Mouse (Mus musculus): ENCODE measurements around the gene Grin2c. TPM values are rescaled to one million over a fixed set of nuclear protein-coding genes. Genes with fewer than 3 reads are reported as not detected.

Gene Grin2c
- polyA plus RNA-seq (2016; fragmentation: Nextera tagmentation; extraction: Ambion mirVana), result 0.14 and 0.18 TPM in 2 replicates

DNA sequence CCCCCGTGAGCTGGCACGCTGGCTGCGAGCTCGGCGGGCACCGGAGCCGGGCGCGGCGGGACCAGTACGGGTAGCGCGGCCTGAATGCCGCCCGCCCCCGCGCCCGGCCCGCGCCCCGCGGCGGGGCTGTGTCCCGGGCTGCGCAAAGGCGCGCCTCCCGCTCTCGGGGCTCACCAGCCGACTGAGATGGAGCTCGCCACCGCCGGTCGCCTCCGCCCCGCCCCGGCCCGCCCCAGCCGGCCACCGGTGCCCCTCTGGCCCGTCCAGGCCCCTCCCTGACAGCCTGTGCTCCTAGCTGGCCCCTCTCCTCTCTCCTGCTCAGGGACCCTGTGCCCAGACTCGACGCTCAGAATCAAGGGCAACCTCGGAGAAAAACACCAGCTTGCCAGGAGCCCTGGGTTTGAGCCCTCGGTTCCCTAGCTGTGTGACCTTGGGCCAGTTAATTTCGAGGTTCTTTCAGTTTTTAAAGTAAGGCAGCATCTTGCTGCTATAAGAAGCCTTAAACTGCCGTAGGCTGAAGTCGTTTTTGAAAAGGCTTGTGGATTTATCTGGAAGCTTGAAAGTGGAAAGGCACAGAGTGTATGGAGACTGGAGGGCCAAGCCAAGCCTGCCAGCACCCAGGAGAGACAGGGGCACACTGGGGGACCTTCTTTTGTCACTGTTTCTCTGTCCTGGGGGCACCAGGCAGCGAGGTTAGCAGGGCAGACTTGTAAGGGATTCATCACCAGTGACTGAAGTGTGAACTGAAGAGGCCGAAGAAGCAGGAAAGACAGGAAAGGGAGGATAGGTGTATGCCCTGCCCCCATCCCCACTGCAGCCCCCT, at the start of gene Grin2c:
Grin2c (minus strand) TSS at position 183 of the 823 bp plus-strand sequence.
- WGBS, result 4% methylated on average over 50 of the region's 50 CpGs
- Histone ChIP-seq H3K27me3 (ENCODE audit: insufficient read depth, poor library complexity, severe bottlenecking) (peaks cover 81% of the 10 kb centered on the region), H3K27ac (peak within 1 kb of the TSS; percentile 31; the same call in 1 of the 2 replicates), H3K4me3 (peak within 1 kb of the TSS; percentile 51), H3K9me3 (no peaks in the 10 kb centered on the region), H3K4me1 (replicated peaks) (peaks cover 57% of the 10 kb centered on the region), H3K36me3 (peaks cover 27% of the 10 kb centered on the region)
- DNase-seq (ENCODE audit: low spot score), result no peak

DNA sequence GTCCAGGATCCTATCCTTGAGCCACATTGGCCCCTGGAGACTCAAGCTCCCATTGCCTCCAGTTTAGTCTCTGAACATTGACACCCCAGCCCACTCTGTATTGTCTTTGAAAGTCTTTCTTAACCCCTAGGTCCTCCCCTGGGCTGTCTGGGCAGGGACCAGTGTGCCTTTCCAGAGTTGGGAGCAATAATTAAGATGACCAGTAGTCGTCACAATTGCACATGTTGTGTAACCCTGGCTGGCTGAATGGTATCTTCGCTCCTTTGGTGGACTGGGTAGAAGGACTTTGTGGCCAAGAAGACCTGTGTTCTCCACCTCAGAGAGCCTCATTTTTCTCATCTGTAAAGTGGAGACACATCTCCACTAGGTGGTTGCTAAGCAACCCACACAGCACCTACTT, 47.2 kb upstream of the Grin2c start:
- no peak for DNase-seq (ENCODE audit: low spot score)
- Histone ChIP-seq H3K27ac (no peak overlapping the region), H3K9me3 (no peaks in the 10 kb centered on the region), H3K4me3 (no peak overlapping the region), H3K27me3 (ENCODE audit: insufficient read depth, poor library complexity, severe bottlenecking) (peaks cover 75% of the 10 kb centered on the region), H3K36me3 (no peaks in the 10 kb centered on the region), H3K4me1 (replicated peaks) (peaks cover 14% of the 10 kb centered on the region)
- WGBS, result 47% methylated on average over 2 of the region's 2 CpGs

DNA sequence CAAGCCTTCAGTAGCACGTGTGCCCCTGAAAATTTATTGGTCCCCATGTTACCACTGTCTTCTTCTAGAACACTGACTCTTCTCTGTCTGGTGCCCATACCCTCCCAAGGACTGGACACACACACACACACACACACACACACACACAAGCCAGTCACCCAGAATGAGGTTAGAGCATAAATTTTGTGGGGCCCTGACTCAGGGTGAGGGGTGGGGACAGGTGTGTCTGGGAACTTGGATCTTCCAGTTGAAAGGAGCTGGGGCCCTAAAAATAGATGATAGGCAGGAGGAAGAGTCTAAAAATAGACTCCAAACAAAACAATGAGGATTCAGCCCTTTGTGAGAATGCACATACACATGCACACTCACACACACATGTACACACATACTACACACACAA, 41.7 kb upstream of the Grin2c start:
- DNase-seq (ENCODE audit: low spot score), result no peak
- Histone ChIP-seq H3K4me3 (no peak overlapping the region), H3K27ac (no peak overlapping the region), H3K36me3 (no peaks in the 10 kb centered on the region), H3K4me1 (replicated peaks) (peaks cover 13% of the 10 kb centered on the region), H3K27me3 (ENCODE audit: insufficient read depth, poor library complexity, severe bottlenecking) (peaks cover 60% of the 10 kb centered on the region), H3K9me3 (no peaks in the 10 kb centered on the region)
- WGBS, result 77% methylated on average over 1 of the region's 1 CpGs

DNA sequence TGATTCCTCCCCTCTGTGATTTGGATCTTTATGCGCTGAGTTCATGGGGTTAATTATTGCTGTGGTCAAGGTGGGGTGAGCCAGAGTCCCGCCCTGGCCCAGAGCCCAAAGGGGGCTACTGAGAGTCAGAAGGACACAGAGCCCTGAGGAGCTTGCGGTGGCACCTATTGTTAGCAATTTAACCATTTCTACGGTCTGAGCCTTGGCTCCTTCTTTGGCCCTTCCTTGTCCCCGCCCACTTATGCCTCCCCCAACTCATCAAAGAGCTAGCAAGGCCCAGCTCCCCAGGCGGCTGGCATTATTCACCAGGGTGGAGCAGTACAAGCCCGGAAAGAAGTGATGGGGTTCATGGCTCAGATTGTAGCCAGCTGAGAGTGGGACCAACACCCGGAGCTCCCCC, 39.8 kb upstream of the Grin2c start, which contains the start of gene Otop2:
Otop2 (plus strand) TSS at position 301 of the 400 bp plus-strand sequence.
- Histone ChIP-seq H3K9me3 (no peaks in the 10 kb centered on the region), H3K27me3 (ENCODE audit: insufficient read depth, poor library complexity, severe bottlenecking) (peaks cover 42% of the 10 kb centered on the region), H3K36me3 (no peaks in the 10 kb centered on the region), H3K27ac (peak within 1 kb of the TSS; percentile 43; the same call in 1 of the 2 replicates), H3K4me1 (replicated peaks) (peaks cover 13% of the 10 kb centered on the region), H3K4me3 (no peak within 1 kb of the TSS)
- no peak for DNase-seq (ENCODE audit: low spot score)
- 13% methylated on average over 8 of the region's 8 CpGs for WGBS

DNA sequence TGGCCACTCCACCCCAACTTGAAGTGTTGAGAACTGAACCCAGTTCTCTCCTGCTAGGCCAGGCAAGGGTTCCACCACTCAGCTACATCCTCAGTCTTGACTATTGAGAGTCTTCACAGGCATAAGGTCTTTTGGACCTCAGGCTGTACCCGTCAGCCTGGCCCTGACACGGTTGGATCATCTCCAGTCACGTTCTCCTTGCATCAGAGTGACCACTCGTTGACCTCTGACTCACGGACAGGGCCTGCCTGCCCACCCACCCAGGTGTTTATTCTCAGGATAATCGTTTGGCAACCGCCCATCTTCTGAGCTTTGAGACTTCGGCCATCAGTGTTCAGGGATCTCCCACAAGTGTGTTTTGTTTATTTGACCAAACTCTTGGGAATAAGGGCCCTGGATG, 36.1 kb upstream of the Grin2c start:
- peaks cover 3% of the 10 kb centered on the region for H3K9me3 ChIP-seq
- DNase-seq (ENCODE audit: low spot score), result no peak

DNA sequence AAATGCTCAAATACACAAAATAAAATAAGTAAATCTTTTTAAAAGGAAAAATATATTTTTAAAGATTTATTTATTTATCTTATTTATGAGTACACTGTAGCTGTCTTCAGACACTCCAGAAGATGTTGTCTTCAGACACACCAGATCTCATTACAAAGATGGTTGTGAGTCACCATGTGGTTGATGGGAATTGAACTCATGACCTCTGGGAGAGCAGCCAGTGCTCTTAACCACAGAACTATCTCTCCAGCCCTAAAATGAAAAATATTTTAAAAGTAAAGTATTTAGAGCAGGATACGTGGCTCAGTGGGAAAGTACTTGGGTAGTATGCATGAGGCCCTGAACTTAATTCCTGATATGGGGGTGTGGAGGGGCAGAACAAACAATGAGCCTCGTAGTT, 34.3 kb upstream of the Grin2c start:
- no peaks in the 10 kb centered on the region for H3K36me3 ChIP-seq
- H3K27me3 ChIP-seq (ENCODE audit: insufficient read depth, poor library complexity, severe bottlenecking), result peaks cover 51% of the 10 kb centered on the region
- DNase-seq (ENCODE audit: low spot score), result no peak
- no peak overlapping the region for H3K27ac ChIP-seq
- H3K4me1 ChIP-seq (replicated peaks), result peaks cover 13% of the 10 kb centered on the region
- WGBS, result 85% methylated on average over 2 of the region's 2 CpGs
- no peak overlapping the region for H3K4me3 ChIP-seq
- peaks cover 3% of the 10 kb centered on the region for H3K9me3 ChIP-seq

More for the DNA sequence above, 36.1 kb upstream of the Grin2c start:
- no peak overlapping the region for H3K27ac ChIP-seq
- 79% methylated on average over 8 of the region's 8 CpGs for WGBS
- peaks cover 13% of the 10 kb centered on the region for H3K4me1 ChIP-seq (replicated peaks)
- peaks cover 51% of the 10 kb centered on the region for H3K27me3 ChIP-seq (ENCODE audit: insufficient read depth, poor library complexity, severe bottlenecking)
- no peak overlapping the region for H3K4me3 ChIP-seq
- no peaks in the 10 kb centered on the region for H3K36me3 ChIP-seq

DNA sequence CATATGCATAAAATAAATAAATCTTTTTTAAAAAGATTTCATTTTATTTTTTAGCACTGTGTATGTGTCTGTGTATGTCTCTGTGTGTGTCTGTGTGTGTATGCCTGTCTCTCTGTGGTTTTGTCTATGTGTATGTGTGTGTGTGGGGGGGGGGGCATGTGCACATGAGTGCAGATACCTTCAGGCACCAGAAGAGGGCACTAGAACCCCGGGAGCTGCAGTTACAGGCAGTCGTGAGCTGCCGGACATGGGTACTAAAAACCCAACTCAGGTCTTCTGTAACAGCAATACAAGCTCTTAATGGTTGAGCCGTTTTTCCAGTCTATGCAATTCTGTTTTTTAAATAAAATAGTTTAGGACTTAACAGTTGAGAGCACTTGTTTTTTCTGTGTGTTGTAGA, 33.7 kb upstream of the Grin2c start:
- 86% methylated on average over 4 of the region's 4 CpGs for whole genome bisulfite sequencing
- Histone ChIP-seq H3K27me3 (ENCODE audit: insufficient read depth, poor library complexity, severe bottlenecking) (peaks cover 51% of the 10 kb centered on the region), H3K36me3 (no peaks in the 10 kb centered on the region), H3K27ac (no peak overlapping the region), H3K4me3 (no peak overlapping the region), H3K9me3 (peaks cover 3% of the 10 kb centered on the region), H3K4me1 (replicated peaks) (peaks cover 12% of the 10 kb centered on the region)
- no peak for DNase-seq (ENCODE audit: low spot score)

DNA sequence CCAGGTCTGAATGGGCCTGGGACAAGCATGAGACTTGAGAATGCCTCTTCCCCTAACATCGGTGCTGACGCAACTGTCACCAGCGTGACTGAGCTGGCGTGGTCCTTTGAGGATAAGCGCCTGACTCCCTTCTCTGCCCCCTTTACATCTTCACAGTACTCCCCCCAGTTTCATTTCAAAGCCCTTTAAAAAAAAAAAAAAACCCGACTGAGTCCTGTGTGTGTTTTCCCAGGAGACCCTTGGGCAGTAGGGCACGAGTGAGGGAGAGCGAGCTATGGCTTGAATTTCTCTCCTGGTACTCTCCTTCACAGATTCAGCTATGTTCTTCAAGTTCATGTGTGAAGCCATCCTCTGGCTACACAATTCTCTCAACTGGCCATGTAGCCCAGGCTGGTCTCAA, 31.1 kb upstream of the Grin2c start:
- Histone ChIP-seq H3K4me3 (no peak overlapping the region), H3K9me3 (peaks cover 3% of the 10 kb centered on the region)
- 62% methylated on average over 8 of the region's 8 CpGs for WGBS

DNA sequence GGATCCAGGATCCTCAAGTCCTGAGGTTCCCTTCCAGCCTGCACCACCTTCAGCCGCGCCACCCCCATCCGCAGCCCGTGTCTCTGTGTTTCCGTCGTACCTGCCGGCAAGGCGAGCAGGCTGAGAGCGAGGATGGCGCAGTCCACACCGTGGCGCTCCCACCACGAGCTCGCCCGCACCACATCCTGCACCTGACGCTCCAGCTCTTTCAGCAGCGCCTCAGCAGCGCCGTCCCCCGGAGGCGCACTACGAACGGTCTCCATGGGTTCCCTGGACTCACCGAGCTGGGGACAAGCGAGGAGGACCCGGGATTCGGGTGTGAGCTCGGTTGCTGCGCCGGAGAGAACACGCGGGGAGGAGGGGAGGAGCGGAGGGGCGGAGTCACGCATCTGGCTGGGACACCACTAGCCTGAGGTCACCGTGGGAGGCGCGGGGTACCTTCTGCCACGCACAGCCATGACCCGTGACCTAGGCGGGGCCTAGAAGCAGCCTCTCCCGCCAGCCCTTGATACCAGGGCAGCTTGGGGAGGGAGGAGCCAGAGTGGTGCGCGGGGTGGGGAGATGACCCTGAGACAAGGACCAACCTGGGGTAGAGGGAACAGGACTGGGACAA, 30.3 kb upstream of the Grin2c start, which contains the start of gene Fads6:
Fads6 (minus strand) TSS at position 450 of the 613 bp plus-strand sequence.
- peaks cover 43% of the 10 kb centered on the region for H3K27me3 ChIP-seq (ENCODE audit: insufficient read depth, poor library complexity, severe bottlenecking)
- H3K4me3 ChIP-seq, result peak within 1 kb of the TSS; percentile 64
- H3K36me3 ChIP-seq, result no peaks in the 10 kb centered on the region
- peak; percentile 50 for DNase-seq (ENCODE audit: low spot score)
- H3K27ac ChIP-seq, result peak within 1 kb of the TSS; percentile 81
- peaks cover 22% of the 10 kb centered on the region for H3K4me1 ChIP-seq (replicated peaks)
- H3K9me3 ChIP-seq, result peaks cover 3% of the 10 kb centered on the region
- WGBS, result under 1% methylated on average over 44 of the region's 44 CpGs

More for the DNA sequence above, 31.1 kb upstream of the Grin2c start:
- peaks cover 43% of the 10 kb centered on the region for H3K27me3 ChIP-seq (ENCODE audit: insufficient read depth, poor library complexity, severe bottlenecking)
- DNase-seq (ENCODE audit: low spot score), result no peak
- no peak overlapping the region for H3K27ac ChIP-seq
- H3K36me3 ChIP-seq, result no peaks in the 10 kb centered on the region
- H3K4me1 ChIP-seq (replicated peaks), result peaks cover 16% of the 10 kb centered on the region

DNA sequence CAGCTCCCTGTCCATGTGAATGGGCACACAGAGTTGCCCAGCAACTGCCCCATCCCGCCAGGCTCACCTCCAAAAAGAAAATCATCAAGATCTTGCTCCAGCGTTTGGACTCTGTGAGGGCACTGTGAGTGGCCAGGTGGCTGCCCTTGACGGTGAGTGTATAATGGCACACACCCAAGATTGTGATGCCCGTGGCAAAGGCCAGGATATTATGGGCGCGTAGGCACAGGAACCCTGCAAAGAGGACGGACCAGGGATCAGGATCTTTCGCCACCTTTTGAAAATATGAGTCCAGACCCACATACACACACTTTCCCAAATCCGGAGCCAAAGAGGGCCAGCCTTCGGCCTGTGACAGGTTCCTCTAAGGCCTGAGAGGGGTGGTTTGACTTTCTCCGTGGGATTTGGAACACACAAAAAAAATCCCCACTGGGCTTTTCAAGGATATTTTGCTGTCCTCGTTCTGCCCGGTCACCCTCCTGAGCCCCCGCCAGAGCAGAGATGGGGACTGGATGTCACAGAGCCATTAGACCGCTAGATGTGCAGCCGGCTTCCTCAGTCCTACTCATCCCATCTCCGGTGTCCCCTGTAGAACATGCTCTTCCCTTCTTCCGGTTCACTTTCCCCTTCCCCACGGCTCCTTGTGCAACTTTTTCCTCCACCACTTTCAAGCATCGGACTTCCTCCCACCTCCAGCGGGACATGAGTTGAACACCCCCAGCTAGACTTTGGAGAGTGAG, 29.6 kb upstream of the Grin2c start:
- peak overlapping the region; percentile 81 for H3K27ac ChIP-seq
- H3K27me3 ChIP-seq (ENCODE audit: insufficient read depth, poor library complexity, severe bottlenecking), result peaks cover 43% of the 10 kb centered on the region
- DNase-seq (ENCODE audit: low spot score), result no peak
- H3K4me3 ChIP-seq, result peak overlapping the region; percentile 64
- 58% methylated on average over 21 of the region's 21 CpGs for WGBS
- H3K4me1 ChIP-seq (replicated peaks), result peaks cover 28% of the 10 kb centered on the region
- H3K9me3 ChIP-seq, result peaks cover 3% of the 10 kb centered on the region
- H3K36me3 ChIP-seq, result no peaks in the 10 kb centered on the region

DNA sequence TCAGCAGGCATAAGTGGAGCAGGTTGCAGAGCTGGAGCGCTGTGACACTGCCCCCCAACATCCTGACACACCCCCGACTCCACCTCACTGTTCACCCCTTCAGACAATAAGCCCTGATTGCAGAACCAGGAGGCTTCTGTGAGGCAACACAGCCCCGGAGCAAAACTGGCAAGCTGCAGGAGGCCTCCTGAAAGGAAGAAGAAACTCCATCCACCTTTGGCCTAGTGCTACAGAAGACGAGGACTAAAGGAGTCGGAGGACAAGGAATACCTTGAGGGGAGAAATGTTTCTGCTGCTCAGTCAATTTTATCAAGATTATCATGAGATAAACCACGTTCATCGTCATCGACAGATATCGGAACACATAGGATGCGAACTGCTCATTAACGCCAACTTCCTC, 28.9 kb upstream of the Grin2c start:
- Histone ChIP-seq H3K9me3 (peaks cover 3% of the 10 kb centered on the region), H3K27me3 (ENCODE audit: insufficient read depth, poor library complexity, severe bottlenecking) (peaks cover 43% of the 10 kb centered on the region), H3K36me3 (no peaks in the 10 kb centered on the region), H3K27ac (no peak overlapping the region), H3K4me1 (replicated peaks) (peaks cover 33% of the 10 kb centered on the region), H3K4me3 (no peak overlapping the region)
- DNase-seq (ENCODE audit: low spot score), result no peak
- 89% methylated on average over 11 of the region's 11 CpGs for WGBS

DNA sequence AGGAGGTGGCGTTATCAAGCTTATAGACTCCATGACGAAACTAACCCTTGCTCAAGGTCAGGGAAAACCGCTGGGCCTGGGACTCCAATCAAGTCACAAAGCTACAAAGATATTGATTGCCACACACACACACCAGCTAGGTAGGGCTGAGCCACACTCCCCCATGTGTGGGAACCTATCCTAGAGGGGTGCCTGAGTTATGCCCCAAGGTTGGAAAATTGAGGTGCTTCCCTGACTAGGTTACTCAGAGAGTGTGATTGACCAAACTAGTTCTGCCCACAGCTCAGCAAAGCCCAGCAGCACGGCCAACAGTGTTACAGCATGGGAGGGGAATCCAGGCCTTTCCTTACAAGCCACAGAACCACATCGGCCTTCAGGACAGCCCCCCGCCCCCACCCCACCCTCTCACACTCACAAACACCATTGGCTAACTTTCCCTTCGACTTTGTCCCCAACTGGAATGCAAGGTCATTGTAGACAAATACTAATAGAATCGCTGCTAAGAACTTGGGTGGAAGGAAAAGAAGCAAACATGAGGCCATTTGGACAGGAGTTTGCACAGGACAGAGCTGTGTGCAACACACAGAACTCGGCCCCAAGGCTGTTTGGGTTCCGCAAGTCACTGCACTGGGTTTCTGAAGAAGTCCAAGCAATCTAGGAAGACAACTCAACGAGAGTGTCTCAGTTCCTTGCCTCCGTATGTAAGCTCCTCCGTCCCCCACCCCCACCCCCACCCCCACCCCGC, 25.8 kb upstream of the Grin2c start:
- H3K4me1 ChIP-seq (replicated peaks), result peaks cover 33% of the 10 kb centered on the region
- H3K27ac ChIP-seq, result 0 out of 2 replicates have a peak overlapping the region, but pooled peaks have one; percentile 8
- no peak for DNase-seq (ENCODE audit: low spot score)
- no peaks in the 10 kb centered on the region for H3K9me3 ChIP-seq
- no peak overlapping the region for H3K4me3 ChIP-seq
- WGBS, result 62% methylated on average over 14 of the region's 14 CpGs
- peaks cover 25% of the 10 kb centered on the region for H3K27me3 ChIP-seq (ENCODE audit: insufficient read depth, poor library complexity, severe bottlenecking)
- H3K36me3 ChIP-seq, result no peaks in the 10 kb centered on the region
